Mouse (Mus musculus) megakaryocyte, embryonic 14.5 days (primary cell): ENCODE results near the gene Olfr549.

Experiments used
- FLI1 ChIP-seq: IDR thresholded peaks from 2 replicates; pipeline ENCODE4 v1.6.1; 2012; ENCODE audit warnings: low read length, inconsistent platforms, mixed read lengths
- GATA1 ChIP-seq: IDR thresholded peaks from 3 replicates; pipeline ENCODE4 v1.6.1; 2012; ENCODE audit warnings: mixed read lengths, low read length, inconsistent platforms, borderline replicate concordance

DNA sequence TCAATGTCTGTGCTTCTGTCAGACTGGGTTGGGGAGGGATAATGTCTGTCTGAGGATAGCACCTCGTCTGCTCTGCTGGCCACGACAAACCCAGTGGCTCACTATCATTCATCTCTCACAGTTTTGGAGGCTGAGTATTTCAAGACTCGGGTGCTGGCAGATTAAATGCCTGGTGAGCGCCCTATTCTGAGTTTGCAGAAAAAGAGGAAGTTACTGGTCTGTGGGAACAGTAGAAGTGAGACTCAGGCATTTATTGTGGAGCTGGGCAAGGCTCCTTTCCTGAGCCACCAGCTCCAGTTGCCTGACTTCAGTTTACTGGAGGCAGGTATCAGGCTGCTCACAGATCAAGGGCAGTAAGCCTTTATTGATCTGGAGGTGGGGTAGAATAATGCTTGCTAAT is 35.5 kb upstream of the Olfr549 start:
- TF ChIP-seq GATA1 (no peak), FLI1 (no peak)
